Mouse (Mus musculus) layer of hippocampus, postnatal 10 days (tissue): ENCODE data around the gene Itgad. TPM values are rescaled to one million over a fixed set of nuclear protein-coding genes. Genes with fewer than 3 reads are reported as not detected.
A peak's percentile ranks its signal among the peaks of the same experiment; 100 is the strongest.

ENCODE experiments used
- DNase-seq, 2 experiments: peaks; one replicate each; pipeline ENCODE4 v3.0.0; 2021; ENCODE audit warnings: low spot score in 2 of 2
- total RNA-seq, 2 experiments: library from RNA; stranded (reverse); gene quantifications; 2 replicates each; pipeline ENCODE4 v1.2.3; 2021

The Itgad gene
- total RNA-seq, 2 experiments from 2014 or later, result 0.78 to 0.85 TPM

- DNase-seq, result no peak
These were observed 88.2 kb downstream of the Itgad start for GRCm38 (mm10) chr7:128242331-128242730.

GRCm38 (mm10) chr7:128243921-128244320 is 89.7 kb downstream of the Itgad start:
- no peak for DNase-seq

GRCm38 (mm10) chr7:128244410-128245025 is 90.3 kb downstream of the Itgad start:
- DNase-seq, result no peak

GRCm38 (mm10) chr7:128245547-128245946 is 91.4 kb downstream of the Itgad start:
- no peak for DNase-seq

GRCm38 (mm10) chr7:128246496-128247391 is 92.6 kb downstream of the Itgad start, which contains the start of gene Tgfb1i1:
Gene Tgfb1i1, plus strand, starts transcription at chr7:128246812.
- DNase-seq, result peak; percentile 41 to 53

- peak; percentile 90 for DNase-seq
These were observed 93.3 kb downstream of the Itgad start for GRCm38 (mm10) chr7:128247443-128247842.

GRCm38 (mm10) chr7:128248081-128249042 is 94.2 kb downstream of the Itgad start:
- no peak for DNase-seq

- DNase-seq, result no peak
These were observed 95.8 kb downstream of the Itgad start for GRCm38 (mm10) chr7:128249998-128250397.

- DNase-seq, result peak in 1 of 2 experiments; percentile 7
These were observed 97.8 kb downstream of the Itgad start for GRCm38 (mm10) chr7:128251946-128252345.

GRCm38 (mm10) chr7:128252609-128253008 is 98.4 kb downstream of the Itgad start:
- DNase-seq, result peak; percentile 68 to 72

GRCm38 (mm10) chr7:128254978-128255377 is 100.8 kb downstream of the Itgad start:
- no peak for DNase-seq

GRCm38 (mm10) chr7:128255757-128256156 is 101.6 kb downstream of the Itgad start:
- DNase-seq, result no peak

- no peak for DNase-seq
These were observed 102.7 kb downstream of the Itgad start for GRCm38 (mm10) chr7:128256783-128257334.

- no peak for DNase-seq
These were observed 111.2 kb downstream of the Itgad start, which contains the start of gene Slc5a2 for GRCm38 (mm10) chr7:128265411-128265810. Gene Slc5a2, plus strand, starts transcription at chr7:128265657.

GRCm38 (mm10) chr7:128266056-128266455 is 111.9 kb downstream of the Itgad start:
- DNase-seq, result no peak

GRCm38 (mm10) chr7:128267391-128267790 is 113.2 kb downstream of the Itgad start:
- DNase-seq, result no peak

GRCm38 (mm10) chr7:128267813-128268212 is 113.6 kb downstream of the Itgad start:
- DNase-seq, result no peak

- no peak for DNase-seq
These were observed 116.3 kb downstream of the Itgad start for GRCm38 (mm10) chr7:128270431-128270850.

- DNase-seq, result no peak
These were observed 117.3 kb downstream of the Itgad start for GRCm38 (mm10) chr7:128271496-128271895.
